Mouse (Mus musculus) cerebellum, adult 2 months (tissue): ENCODE measurements around the gene Dpp6. TPM values are rescaled to one million over a fixed set of nuclear protein-coding genes. Genes with fewer than 3 reads are reported as not detected.

Source experiments
- DNase-seq, 2 experiments: peaks; one replicate each; pipeline ENCODE4 v3.0.0; 2021
- H3K27ac ChIP-seq: fragments of 200-500 bp; 2 replicates; pipeline ENCODE4 v1.5.1; 2012; ENCODE audit warnings: low read length, control low read depth, inconsistent platforms; ENCODE audit not compliant: insufficient read depth
- H3K27me3 ChIP-seq: fragments of 200-500 bp; 2 replicates; pipeline ENCODE4 v1.6.1; 2012; ENCODE audit warnings: inconsistent platforms, mild to moderate bottlenecking, low read length, moderate library complexity; ENCODE audit not compliant: control insufficient read depth, insufficient read depth
- H3K4me1 ChIP-seq: fragments of 200-500 bp; 2 replicates; pipeline ENCODE4 v1.6.1; 2011; ENCODE audit warnings: low read length; ENCODE audit not compliant: control insufficient read depth, insufficient read depth
- H3K4me3 ChIP-seq: fragments of 200-500 bp; replicated peaks from 2 replicates; pipeline ENCODE3; 2011; ENCODE audit warnings: mild to moderate bottlenecking, low read depth, low read length, control low read depth; ENCODE audit not compliant: insufficient read depth
- CTCF ChIP-seq: fragments of 200-500 bp; IDR thresholded peaks from 2 replicates; pipeline ENCODE4 v1.5.1; 2011; ENCODE audit warnings: low read depth, mild to moderate bottlenecking, control low read depth, low read length, moderate library complexity, borderline replicate concordance; ENCODE audit not compliant: insufficient read depth
- POLR2A ChIP-seq: fragments of 200-500 bp; IDR thresholded peaks from 2 replicates; pipeline ENCODE4 v1.6.1; 2011; ENCODE audit warnings: low read length, control low read depth, borderline replicate concordance; ENCODE audit not compliant: insufficient read depth
- WGBS: fragments of 180-500 bp; shearing (Covaris S2); methylation state at CpG from one replicate; pipeline ENCODE4 v1.1.7; 2018; 5-methylcytosine and 5-hydroxymethylcytosine counted together
- polyA plus RNA-seq: library from polyadenylated mRNA; depleted of rRNA; stranded (reverse); fragments of >200 nt; gene quantifications from 2 replicates; pipeline ENCODE4 v1.2.3, GENCODE M21; 2012

Gene Dpp6
- polyA plus RNA-seq, 1 experiment: 183 TPM

DNA sequence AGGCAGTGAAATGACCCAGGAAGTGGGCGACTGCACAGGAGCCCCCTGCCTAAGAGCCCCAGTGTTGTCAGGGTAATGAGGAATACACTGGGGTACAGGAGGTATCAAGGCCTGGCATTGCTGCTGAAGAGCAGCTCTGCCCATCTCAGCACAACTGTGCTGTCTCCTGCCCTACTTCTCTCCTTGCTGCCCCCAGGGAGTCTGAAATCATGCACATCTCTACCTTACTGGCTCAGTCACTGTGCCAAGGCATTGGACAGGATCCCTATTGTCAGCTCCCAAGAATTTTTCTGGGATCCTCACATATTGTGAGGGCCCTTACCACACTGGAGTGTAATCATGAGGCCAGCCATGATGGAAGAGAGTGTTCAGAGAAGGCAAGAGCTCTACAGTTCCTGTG is 914.4 kb downstream of the Dpp6 start:
- 84% methylated on average over 1 of the region's 1 CpGs for WGBS

DNA sequence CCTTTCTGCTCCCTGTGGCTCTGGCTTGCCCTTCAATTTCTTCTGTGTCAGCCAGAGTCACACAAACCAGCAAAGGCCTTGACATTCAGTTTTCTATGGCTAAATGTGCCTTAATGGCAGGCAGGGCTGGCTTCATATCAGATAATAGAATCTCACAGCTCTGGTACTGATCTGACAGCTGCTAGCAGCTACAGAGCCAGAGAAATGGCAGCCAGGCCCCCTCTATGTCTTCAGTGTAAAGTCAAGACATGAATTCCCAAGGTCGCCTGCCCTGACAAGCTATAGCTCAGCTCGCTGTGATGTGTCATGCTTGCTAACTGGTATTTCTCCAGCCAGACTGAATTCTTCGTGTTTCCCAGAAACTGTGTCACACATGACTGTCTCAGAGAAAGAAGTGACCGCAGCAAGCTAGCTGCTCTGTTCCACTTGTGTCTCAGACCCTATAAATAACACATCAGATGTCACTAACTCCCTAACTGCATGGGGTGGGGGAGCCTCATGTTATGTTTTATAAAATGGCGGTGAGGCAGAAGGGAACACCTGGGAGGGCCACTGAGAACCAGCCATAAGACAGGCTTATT is 915.4 kb downstream of the Dpp6 start:
- TF ChIP-seq POLR2A: no peak
- TF ChIP-seq CTCF: no peak
- Histone ChIP-seq H3K4me1 (peaks cover 20% of the 10 kb centered on the region), H3K27ac (no peak overlapping the region), H3K4me3 (no peak overlapping the region), H3K27me3 (no peaks in the 10 kb centered on the region)
- WGBS: 39% methylated on average over 5 of the region's 5 CpGs
- no peak for DNase-seq

More for the DNA sequence above, 914.4 kb downstream of the Dpp6 start:
- peak; percentile 37 to 60 for DNase-seq
- no peak overlapping the region for H3K27ac ChIP-seq
- H3K4me1 ChIP-seq: peaks cover 20% of the 10 kb centered on the region
- TF ChIP-seq CTCF (no peak), POLR2A (no peak)
- no peak overlapping the region for H3K4me3 ChIP-seq
- H3K27me3 ChIP-seq: no peaks in the 10 kb centered on the region

DNA sequence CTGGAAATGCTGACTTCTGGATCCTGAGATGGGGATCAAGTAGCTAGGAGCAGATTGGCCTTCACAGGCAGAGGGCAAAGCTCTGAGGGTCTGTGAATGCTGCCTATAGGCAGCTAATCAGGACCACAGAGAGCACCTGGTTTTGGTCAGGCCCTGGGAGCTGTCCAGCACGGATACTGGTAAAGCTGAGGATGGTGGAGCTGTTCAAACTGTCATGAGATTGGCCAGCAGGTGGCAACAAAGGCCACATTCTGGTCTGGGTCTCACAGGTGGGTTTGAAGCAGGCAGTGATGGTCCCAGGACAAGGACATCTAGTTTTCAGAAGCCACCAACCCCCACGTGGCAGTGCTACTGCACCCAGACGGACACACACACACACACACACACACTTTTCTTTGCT is 920.2 kb downstream of the Dpp6 start:
- TF ChIP-seq POLR2A (no peak), CTCF (peak; percentile 38; the same call in 1 of the 2 replicates)
- Histone ChIP-seq H3K27me3 (no peaks in the 10 kb centered on the region), H3K27ac (no peak overlapping the region), H3K4me1 (no peaks in the 10 kb centered on the region; the same call in 1 of the 2 replicates), H3K4me3 (no peak overlapping the region)
- no peak for DNase-seq
- WGBS: 19% methylated on average over 3 of the region's 3 CpGs

DNA sequence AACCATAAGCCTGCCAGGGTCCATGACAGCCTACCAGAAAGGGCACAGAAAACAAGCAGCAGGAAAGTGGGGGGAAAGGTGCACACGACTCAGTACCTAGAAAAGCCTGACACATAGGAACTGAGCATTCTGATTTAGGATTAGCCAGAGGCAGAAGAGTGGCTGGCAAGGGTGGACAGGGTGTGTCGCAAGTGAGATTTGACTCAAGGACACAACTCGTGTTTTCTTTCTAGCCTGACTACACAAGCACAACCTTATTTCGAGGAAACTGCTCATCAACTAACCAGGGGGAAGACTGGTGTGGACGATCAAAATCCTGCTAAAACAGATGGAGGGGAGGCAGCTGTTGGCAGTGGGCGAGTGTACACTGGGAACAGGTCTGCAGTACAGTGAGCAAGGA is 922.2 kb downstream of the Dpp6 start:
- no peak for DNase-seq

DNA sequence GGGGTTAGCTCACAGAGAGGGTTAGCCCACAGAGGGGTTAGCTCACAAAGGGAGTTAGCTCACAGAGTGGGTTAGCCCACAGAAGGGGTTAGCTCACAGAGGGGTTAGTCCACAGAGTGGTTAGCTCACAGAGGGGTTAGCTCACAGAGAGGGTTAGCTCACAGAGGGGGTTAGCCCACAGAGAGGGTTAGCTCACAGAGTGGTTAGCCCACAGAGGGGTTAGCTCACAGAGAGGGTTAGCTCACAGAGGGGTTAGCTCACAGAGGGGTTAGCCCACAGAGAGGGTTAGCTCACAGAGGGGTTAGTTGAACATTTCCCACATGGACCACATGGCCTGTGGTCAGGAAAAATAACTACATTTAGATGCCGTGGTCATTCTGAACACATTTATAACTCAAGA is 927.9 kb downstream of the Dpp6 start:
- 92% methylated on average over 1 of the region's 1 CpGs for WGBS
- H3K4me3 ChIP-seq: no peak overlapping the region

More for the DNA sequence above, 922.2 kb downstream of the Dpp6 start:
- Histone ChIP-seq H3K27ac (no peak overlapping the region), H3K4me1 (no peaks in the 10 kb centered on the region), H3K27me3 (no peaks in the 10 kb centered on the region), H3K4me3 (no peak overlapping the region)
- 72% methylated on average over 6 of the region's 6 CpGs for WGBS
- TF ChIP-seq POLR2A: no peak
- no peak for TF ChIP-seq CTCF

DNA sequence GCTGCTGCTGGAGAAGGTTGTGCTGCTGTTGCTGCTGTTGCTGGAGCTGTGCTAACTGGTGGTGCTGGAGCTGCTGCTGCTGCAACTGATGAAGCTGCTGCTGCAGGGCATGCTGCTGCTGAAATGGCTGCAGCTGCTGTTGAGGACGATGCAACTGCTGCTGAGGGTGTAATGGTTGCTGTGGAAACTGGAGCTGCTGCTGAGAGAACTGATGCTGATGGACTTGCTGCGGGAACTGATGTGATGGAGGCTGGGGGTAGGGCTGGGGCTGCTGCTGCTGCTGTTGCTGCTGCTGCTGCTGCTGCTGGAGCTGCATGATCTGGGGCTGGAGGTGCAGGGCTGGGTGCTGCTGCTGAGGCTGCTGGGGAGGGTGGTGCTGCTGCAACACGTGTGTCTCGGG is 948.8 kb downstream of the Dpp6 start:
- no peak for DNase-seq
- H3K4me1 ChIP-seq: peaks cover 4% of the 10 kb centered on the region; the same call in 1 of the 2 replicates
- H3K27ac ChIP-seq: no peak overlapping the region
- TF ChIP-seq CTCF (no peak), POLR2A (no peak)
- no peaks in the 10 kb centered on the region for H3K27me3 ChIP-seq
- WGBS: 55% methylated on average over 4 of the region's 4 CpGs
- no peak overlapping the region for H3K4me3 ChIP-seq

More for the DNA sequence above, 927.9 kb downstream of the Dpp6 start:
- H3K4me1 ChIP-seq: no peaks in the 10 kb centered on the region
- no peaks in the 10 kb centered on the region for H3K27me3 ChIP-seq
- H3K27ac ChIP-seq: no peak overlapping the region
- TF ChIP-seq CTCF: no peak
- TF ChIP-seq POLR2A: no peak
- DNase-seq: no peak

DNA sequence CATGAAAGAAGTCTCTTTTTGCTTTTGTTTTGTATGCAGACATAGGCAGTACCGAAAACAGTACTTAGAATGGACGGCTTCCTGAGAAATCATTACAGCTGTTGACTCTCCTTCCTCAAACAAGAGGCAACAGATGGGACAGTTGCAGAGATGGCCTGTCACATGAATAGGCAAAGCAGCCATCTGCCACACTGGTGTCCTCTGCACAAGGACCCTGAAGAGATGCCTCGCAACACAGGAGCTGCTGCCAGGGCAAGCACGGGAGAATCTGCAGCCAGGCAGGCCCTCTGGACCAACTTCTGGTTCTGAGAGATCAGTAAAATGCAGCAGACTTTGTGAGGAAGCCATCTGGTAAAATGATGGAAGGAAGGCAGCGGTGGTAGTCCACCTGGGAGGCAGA is 950.9 kb downstream of the Dpp6 start:
- H3K27ac ChIP-seq: no peak overlapping the region
- H3K4me3 ChIP-seq: no peak overlapping the region
- TF ChIP-seq CTCF (no peak), POLR2A (no peak)
- no peaks in the 10 kb centered on the region for H3K27me3 ChIP-seq
- DNase-seq: no peak
- peaks cover 4% of the 10 kb centered on the region; the same call in 1 of the 2 replicates for H3K4me1 ChIP-seq
- WGBS: 29% methylated on average over 5 of the region's 5 CpGs
